Mouse (Mus musculus) brain, embryonic 14.5 days (tissue): ENCODE measurements around the gene Olfr67. TPM values are rescaled to one million over a fixed set of nuclear protein-coding genes. Genes with fewer than 3 reads are reported as not detected.
A peak's percentile ranks its signal among the peaks of the same experiment; 100 is the strongest.
"Not testable (repeated sequence)": the region's sequence is repeated elsewhere in the genome, so short reads cannot be mapped to it uniquely, and the experiment has no call there.

ENCODE experiments used
- DNase-seq: peaks from one replicate; pipeline ENCODE4 v3.0.0-alpha.2; 2011; ENCODE audit warnings: low read depth
- CTCF ChIP-seq: fragments of 200-500 bp; IDR thresholded peaks from 2 replicates; pipeline ENCODE4 v1.5.1; 2012; ENCODE audit warnings: inconsistent platforms, mild to moderate bottlenecking, moderate library complexity, borderline replicate concordance; ENCODE audit not compliant: insufficient read depth, insufficient read length; ENCODE audit errors: extremely low read depth
- POLR2A ChIP-seq: fragments of 200-500 bp; IDR thresholded peaks from 2 replicates; pipeline ENCODE4 v1.6.1; 2012; ENCODE audit warnings: mild to moderate bottlenecking, inconsistent platforms, borderline replicate concordance; ENCODE audit not compliant: poor library complexity, insufficient read depth, insufficient read length, severe bottlenecking; ENCODE audit errors: extremely low read depth
- polyA plus RNA-seq: library from polyadenylated mRNA; depleted of rRNA; stranded (reverse); fragments of >200 nt; gene quantifications from 2 replicates; pipeline ENCODE4 v1.2.3, GENCODE M21; 2012; rRNA removed

The Olfr67 gene
- polyA plus RNA-seq, 1 experiment = not detected

GRCm38 (mm10) chr7:103810296-103810695 is 18.7 kb upstream of the Olfr67 start:
- DNase-seq = no peak
- TF ChIP-seq CTCF (no peak), POLR2A (no peak)

GRCm38 (mm10) chr7:103809801-103810155 is 18.2 kb upstream of the Olfr67 start:
- TF ChIP-seq CTCF (no peak), POLR2A (no peak)
- DNase-seq = no peak

- DNase-seq = no peak
- TF ChIP-seq POLR2A (no peak), CTCF (no peak)
These were observed 17.6 kb upstream of the Olfr67 start for GRCm38 (mm10) chr7:103808971-103809800.

GRCm38 (mm10) chr7:103808120-103808519 is 16.5 kb upstream of the Olfr67 start:
- not testable (repeated sequence) for DNase-seq

- DNase-seq = peak; percentile 61
- TF ChIP-seq POLR2A (no peak), CTCF (peak; percentile 58; the same call in 1 of the 2 replicates)
These were observed 15.2 kb upstream of the Olfr67 start for GRCm38 (mm10) chr7:103806856-103807255.

- DNase-seq = no peak
- TF ChIP-seq CTCF (no peak), POLR2A (no peak)
These were observed 1.2 kb upstream of the Olfr67 start for GRCm38 (mm10) chr7:103792669-103793388.

GRCm38 (mm10) chr7:103779598-103779997 is 12.0 kb downstream of the Olfr67 start, which contains the start of gene Olfr68:
TSS of gene Olfr68 (minus strand) at chr7:103779698.
- DNase-seq = no peak
- TF ChIP-seq POLR2A (no peak), CTCF (no peak)

- not testable (repeated sequence) for DNase-seq
These were observed 14.0 kb downstream of the Olfr67 start for GRCm38 (mm10) chr7:103777652-103778051.

GRCm38 (mm10) chr7:103771494-103771893 is 20.1 kb downstream of the Olfr67 start, which contains the start of gene Olfr69:
TSS of gene Olfr69 (minus strand) at chr7:103771594.
- DNase-seq = no peak
- TF ChIP-seq CTCF (no peak), POLR2A (no peak)

GRCm38 (mm10) chr7:103767687-103768086 is 23.9 kb downstream of the Olfr67 start:
- DNase-seq = not testable (repeated sequence)

GRCm38 (mm10) chr7:103762212-103762611 is 29.4 kb downstream of the Olfr67 start:
- not testable (repeated sequence) for DNase-seq

GRCm38 (mm10) chr7:103757233-103757632 is 34.4 kb downstream of the Olfr67 start, which contains the start of gene Olfr630:
TSS of gene Olfr630 (minus strand) at chr7:103757333.
- TF ChIP-seq POLR2A = no peak
- no peak for TF ChIP-seq CTCF

GRCm38 (mm10) chr7:103744843-103745242 is 46.8 kb downstream of the Olfr67 start, which contains the start of gene Olfr629:
TSS of gene Olfr629 (minus strand) at chr7:103744943.
- TF ChIP-seq POLR2A (no peak), CTCF (no peak)
- DNase-seq = no peak

More at GRCm38 (mm10) chr7:103757233-103757632, 34.4 kb downstream of the Olfr67 start, which contains the start of gene Olfr630:
- no peak for DNase-seq

Other genes with a start within 250 kb of the Olfr67 start
- not detected in 2 replicates for gene Olfr612, start 249.1 kb downstream of the Olfr67 start, polyA plus RNA-seq
- gene Olfr613, start 243.7 kb downstream of the Olfr67 start, polyA plus RNA-seq = not detected in 2 replicates
- not detected in 2 replicates for gene Olfr615, start 235.7 kb downstream of the Olfr67 start, polyA plus RNA-seq
- gene Olfr616, start 222.7 kb downstream of the Olfr67 start, polyA plus RNA-seq = not detected in 2 replicates
- not detected in 2 replicates for gene Olfr617, start 218.8 kb downstream of the Olfr67 start, polyA plus RNA-seq
- 0.05 TPM in 1 of 2 replicates, not detected in the other for gene Olfr618, start 201.7 kb downstream of the Olfr67 start, polyA plus RNA-seq
- not detected in 2 replicates for gene Olfr619, start 191.2 kb downstream of the Olfr67 start, polyA plus RNA-seq
- gene Olfr620, start 179.3 kb downstream of the Olfr67 start, polyA plus RNA-seq = not detected in 2 replicates
- gene Olfr622, start 149.1 kb downstream of the Olfr67 start, polyA plus RNA-seq = not detected in 2 replicates
- gene Olfr623, start 128.1 kb downstream of the Olfr67 start, polyA plus RNA-seq = not detected in 2 replicates
- gene Olfr624, start 120.6 kb downstream of the Olfr67 start, polyA plus RNA-seq = 0.01 TPM in 1 of 2 replicates, not detected in the other
- gene Olfr625-ps1, start 109.1 kb downstream of the Olfr67 start, polyA plus RNA-seq = not detected in 2 replicates
- gene Olfr243, start 77.2 kb downstream of the Olfr67 start, polyA plus RNA-seq = not detected in 2 replicates
- not detected in 2 replicates for gene Olfr628, start 61.4 kb downstream of the Olfr67 start, polyA plus RNA-seq
- gene Olfr629, start 46.9 kb downstream of the Olfr67 start, polyA plus RNA-seq = not detected in 2 replicates
- not detected in 2 replicates for gene Olfr630, start 34.5 kb downstream of the Olfr67 start, polyA plus RNA-seq
- not detected in 2 replicates for gene Olfr69, start 20.2 kb downstream of the Olfr67 start, polyA plus RNA-seq
- not detected in 2 replicates for gene Olfr68, start 12.1 kb downstream of the Olfr67 start, polyA plus RNA-seq
- gene Hbb-bt, start 22.2 kb upstream of the Olfr67 start, polyA plus RNA-seq = 1,200 and 1,643 TPM in 2 replicates
- gene Hbb-bs, start 36.3 kb upstream of the Olfr67 start, polyA plus RNA-seq = 4,622 and 5,050 TPM in 2 replicates
- gene Hbb-bh2, start 48.7 kb upstream of the Olfr67 start, polyA plus RNA-seq = not detected in 2 replicates
- 4.5 and 6.0 TPM in 2 replicates for gene Hbb-bh1, start 51.3 kb upstream of the Olfr67 start, polyA plus RNA-seq
- gene Hbb-y, start 61.4 kb upstream of the Olfr67 start, polyA plus RNA-seq = 331 and 571 TPM in 2 replicates
- gene Olfr66, start 94.4 kb upstream of the Olfr67 start, polyA plus RNA-seq = not detected in 2 replicates
- gene Olfr64, start 102.7 kb upstream of the Olfr67 start, polyA plus RNA-seq = not detected in 2 replicates
- not detected in 2 replicates for gene Olfr65, start 111.7 kb upstream of the Olfr67 start, polyA plus RNA-seq
- not detected in 2 replicates for gene Olfr631, start 137.0 kb upstream of the Olfr67 start, polyA plus RNA-seq
- not detected in 2 replicates for gene Olfr632, start 142.5 kb upstream of the Olfr67 start, polyA plus RNA-seq
- gene Olfr633, start 152.6 kb upstream of the Olfr67 start, polyA plus RNA-seq = not detected in 2 replicates
- not detected in 2 replicates for gene Olfr635, start 179.3 kb upstream of the Olfr67 start, polyA plus RNA-seq
- gene Olfr638, start 206.9 kb upstream of the Olfr67 start, polyA plus RNA-seq = not detected in 2 replicates
- not detected in 2 replicates for gene Olfr639, start 225.5 kb upstream of the Olfr67 start, polyA plus RNA-seq
- gene Olfr640, start 233.8 kb upstream of the Olfr67 start, polyA plus RNA-seq = not detected in 2 replicates
- not detected in 2 replicates for gene Olfr641, start 243.6 kb upstream of the Olfr67 start, polyA plus RNA-seq